Mouse (Mus musculus) heart, embryonic 12.5 days (tissue): Measurements from ENCODE around the gene Cyp26b1. TPM values are rescaled to one million over a fixed set of nuclear protein-coding genes. Genes with fewer than 3 reads are reported as not detected.

ENCODE experiments used
- ATAC-seq: fragments of 200-750 bp; cut with Nextera tagmentation; 2 replicates; pipeline ENCODE4 v1.8.0; 2017; ENCODE audit warnings: moderate TSS enrichment, moderate library complexity; ENCODE audit not compliant: insufficient number of reproducible peaks, low FRiP score
- H3K27ac ChIP-seq: fragments of 300-500 bp; sonication (generic); 2 replicates; pipeline ENCODE4 v1.5.1; 2016; ENCODE audit warnings: mild to moderate bottlenecking, moderate library complexity; ENCODE audit not compliant: poor library complexity, severe bottlenecking
- H3K27me3 ChIP-seq: fragments of 300-500 bp; sonication (generic); replicated peaks from 2 replicates; pipeline ENCODE4 v1.6.1; 2016; ENCODE audit warnings: mild to moderate bottlenecking, moderate library complexity
- H3K36me3 ChIP-seq: fragments of 300-500 bp; sonication (generic); 2 replicates; pipeline ENCODE4 v1.6.1; 2016; ENCODE audit warnings: mild to moderate bottlenecking, moderate library complexity
- H3K4me1 ChIP-seq: fragments of 300-500 bp; sonication (generic); replicated peaks from 2 replicates; pipeline ENCODE4 v1.6.1; 2016; ENCODE audit warnings: mild to moderate bottlenecking
- H3K4me2 ChIP-seq: fragments of 300-500 bp; sonication (generic); 2 replicates; pipeline ENCODE4 v1.6.1; 2016; ENCODE audit warnings: mild to moderate bottlenecking, moderate library complexity
- H3K4me3 ChIP-seq: fragments of 300-500 bp; sonication (generic); 2 replicates; pipeline ENCODE4 v1.5.1; 2016; ENCODE audit warnings: mild to moderate bottlenecking
- H3K9ac ChIP-seq: fragments of 300-500 bp; sonication (generic); 2 replicates; pipeline ENCODE4 v1.6.1; 2016; ENCODE audit warnings: mild to moderate bottlenecking, moderate library complexity
- H3K9me3 ChIP-seq: fragments of 300-500 bp; sonication (generic); replicated peaks from 2 replicates; pipeline ENCODE4 v1.6.1; 2016; ENCODE audit warnings: mild to moderate bottlenecking, moderate library complexity
- WGBS: fragments of 180-500 bp; shearing (Covaris S2); methylation state at CpG from one replicate; pipeline ENCODE4 v1.1.7; 2016; 5-methylcytosine and 5-hydroxymethylcytosine counted together
- polyA plus RNA-seq: library from polyadenylated mRNA; unstranded; fragments of >200 nt; fragmentation: Nextera tagmentation; extraction: Ambion mirVana; gene quantifications from 2 replicates; pipeline ENCODE4 v1.2.1, GENCODE M21; 2016

Cyp26b1 gene
- polyA plus RNA-seq, 1 experiment from 2014 or later, result 2.9 TPM

- no peak for ATAC-seq
- no peak overlapping the region for H3K9ac ChIP-seq
- no peak overlapping the region for H3K27ac ChIP-seq
- peak overlapping the region; percentile 58 for H3K4me3 ChIP-seq
- H3K4me1 ChIP-seq, result peaks cover 75% of the 10 kb centered on the region
- peak overlapping the region; percentile 93 for H3K4me2 ChIP-seq
- H3K36me3 ChIP-seq, result no peaks in the 10 kb centered on the region
- H3K9me3 ChIP-seq, result no peaks in the 10 kb centered on the region
- 3% methylated on average over 28 of the region's 28 CpGs for WGBS
- peaks cover 95% of the 10 kb centered on the region for H3K27me3 ChIP-seq
These were observed 7.0 kb downstream of the Cyp26b1 start for GRCm38 (mm10) chr6:84586551-84587200.

GRCm38 (mm10) chr6:84585686-84586300, 7.9 kb downstream of the Cyp26b1 start:
- ATAC-seq, result no peak
- under 1% methylated on average over 37 of the region's 37 CpGs for WGBS
- Histone ChIP-seq H3K4me1 (peaks cover 78% of the 10 kb centered on the region), H3K36me3 (no peaks in the 10 kb centered on the region), H3K4me3 (peak overlapping the region; percentile 58), H3K9ac (peak overlapping the region; percentile 58), H3K9me3 (no peaks in the 10 kb centered on the region), H3K4me2 (peak overlapping the region; percentile 93), H3K27ac (no peak overlapping the region; the same call in 1 of the 2 replicates), H3K27me3 (peaks cover 95% of the 10 kb centered on the region)

DNA sequence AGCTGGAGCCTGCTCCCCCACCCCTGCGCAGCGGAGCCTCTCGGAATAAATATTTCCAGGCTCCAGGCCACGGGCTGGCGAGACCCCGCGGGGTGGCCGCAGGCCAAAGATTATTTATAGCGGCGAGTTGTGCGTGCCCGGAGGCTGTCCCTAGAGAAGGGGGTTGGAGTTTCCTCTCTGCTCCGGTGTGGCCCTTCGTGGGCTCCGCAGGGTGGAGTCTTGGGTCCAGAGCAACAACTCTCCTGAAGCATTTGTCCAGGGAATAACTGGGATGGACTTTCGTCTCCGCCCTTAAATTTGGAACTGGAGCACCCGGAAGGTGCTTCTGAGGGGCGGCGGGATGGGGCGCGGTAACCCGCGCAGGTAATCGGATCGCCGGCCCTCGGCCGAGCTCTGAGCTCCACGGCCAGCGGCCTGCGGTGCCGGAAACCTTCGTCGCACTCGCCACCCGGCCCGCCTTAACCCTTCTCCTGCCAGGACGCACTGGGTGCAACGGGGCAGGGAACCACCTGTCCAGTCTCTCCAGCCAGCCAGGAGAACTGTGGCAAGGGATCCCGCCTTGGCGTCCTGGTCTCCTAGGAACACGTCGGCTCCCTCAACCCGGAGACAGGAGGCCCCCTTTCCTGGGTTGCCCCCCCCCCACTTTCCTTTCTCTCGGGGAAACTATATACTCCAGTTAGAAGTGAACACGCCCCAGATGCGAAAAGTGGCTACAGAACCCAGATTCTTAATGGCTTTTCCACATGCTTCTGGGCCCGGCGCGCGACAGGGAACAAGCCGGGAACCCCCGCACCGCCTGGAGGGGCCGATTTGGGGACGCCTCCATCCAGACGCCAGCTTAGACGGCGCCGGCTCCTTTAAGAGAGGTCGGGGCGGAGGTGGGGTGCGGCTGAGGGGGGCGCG, 8.7 kb downstream of the Cyp26b1 start:
- peak overlapping the region; percentile 58 for H3K4me3 ChIP-seq
- H3K9ac ChIP-seq, result peak overlapping the region; percentile 58

DNA sequence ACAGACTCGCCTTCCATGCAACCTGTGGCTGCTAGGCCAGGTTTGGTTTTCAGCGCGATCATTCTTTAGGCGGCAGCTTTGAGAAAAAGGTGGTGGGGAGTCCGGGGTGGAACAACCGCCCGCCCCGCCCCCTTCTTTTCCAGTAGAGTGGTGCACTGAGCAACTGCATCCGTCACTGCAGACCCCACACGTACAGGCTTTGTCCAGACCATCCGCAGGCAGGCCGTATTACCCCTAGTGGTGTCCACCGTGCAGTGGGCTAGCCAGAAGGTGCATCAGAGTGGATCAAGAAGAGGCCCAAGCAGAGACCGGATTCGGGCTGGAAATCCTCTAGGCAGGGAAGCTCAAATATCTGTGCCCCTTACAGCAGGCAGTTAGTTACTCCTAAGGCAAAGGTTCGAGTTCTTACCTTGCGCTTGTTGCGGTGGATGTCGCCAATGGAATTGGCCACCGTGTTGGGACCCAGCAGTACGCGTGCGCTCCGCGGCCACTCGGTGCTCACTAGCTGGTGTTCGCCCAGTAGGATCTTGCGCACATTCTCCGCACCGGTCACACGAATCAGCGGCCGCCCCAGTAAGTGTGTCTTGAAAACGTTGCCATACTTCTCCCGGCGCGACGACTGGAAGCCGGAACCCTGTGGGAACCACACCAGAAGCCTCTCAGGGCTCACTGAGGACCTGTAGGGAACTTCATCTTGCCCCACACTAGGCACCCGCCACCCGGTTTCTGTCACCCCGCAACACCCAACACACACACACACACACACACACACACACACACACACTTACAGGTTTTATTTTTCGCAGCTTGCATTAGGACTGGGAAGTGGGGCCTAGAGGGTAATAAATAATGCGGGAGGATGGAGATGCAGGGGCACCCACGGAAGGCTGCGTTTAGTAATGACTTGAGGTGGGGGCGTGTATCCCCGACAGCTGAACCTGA, 9.6 kb downstream of the Cyp26b1 start:
- H3K27ac ChIP-seq, result no peak overlapping the region

More for the DNA sequence above, 8.7 kb downstream of the Cyp26b1 start:
- no peak overlapping the region; the same call in 1 of the 2 replicates for H3K27ac ChIP-seq
- H3K36me3 ChIP-seq, result no peaks in the 10 kb centered on the region
- under 1% methylated on average over 66 of the region's 66 CpGs for WGBS
- H3K4me2 ChIP-seq, result peak overlapping the region; percentile 93
- peaks cover 97% of the 10 kb centered on the region for H3K27me3 ChIP-seq
- H3K4me1 ChIP-seq, result peaks cover 76% of the 10 kb centered on the region
- H3K9me3 ChIP-seq, result no peaks in the 10 kb centered on the region
- no peak for ATAC-seq

DNA sequence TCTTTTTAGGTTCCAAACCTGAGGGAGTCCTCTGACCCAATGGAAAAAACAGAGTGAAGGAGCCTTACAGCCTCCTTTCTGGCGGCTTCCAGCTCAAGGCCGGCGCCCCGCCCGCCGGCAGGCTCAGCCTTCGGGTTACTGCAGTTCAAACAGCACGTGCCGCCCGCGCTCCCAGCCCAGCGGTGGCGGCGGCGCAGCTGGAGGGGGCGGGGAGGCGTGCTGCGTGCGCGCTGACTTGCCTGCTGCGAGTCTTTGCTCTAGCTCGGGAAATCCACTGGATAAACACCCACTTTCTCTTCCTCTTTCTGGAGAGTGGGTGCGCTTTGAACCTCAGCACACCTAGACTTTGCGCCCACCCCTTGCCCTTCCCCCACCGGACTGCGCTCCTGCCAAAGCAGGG, 10.3 kb downstream of the Cyp26b1 start:
- Histone ChIP-seq H3K4me3 (peak overlapping the region; percentile 58), H3K9me3 (no peaks in the 10 kb centered on the region), H3K4me1 (peaks cover 66% of the 10 kb centered on the region), H3K4me2 (peak overlapping the region; percentile 93), H3K36me3 (no peaks in the 10 kb centered on the region), H3K9ac (peak overlapping the region; percentile 24; the same call in 1 of the 2 replicates), H3K27ac (no peak overlapping the region), H3K27me3 (peaks cover 98% of the 10 kb centered on the region)
- ATAC-seq, result 0 out of 2 replicates have a peak, but pooled peaks have one; percentile 41
- 0% methylated on average over 26 of the region's 26 CpGs for WGBS

More for the DNA sequence above, 9.6 kb downstream of the Cyp26b1 start:
- peak overlapping the region; percentile 93 for H3K4me2 ChIP-seq
- no peaks in the 10 kb centered on the region for H3K9me3 ChIP-seq
- H3K9ac ChIP-seq, result peak overlapping the region; percentile 58
- H3K36me3 ChIP-seq, result no peaks in the 10 kb centered on the region
- WGBS, result 1% methylated on average over 48 of the region's 48 CpGs
- peak overlapping the region; percentile 58 for H3K4me3 ChIP-seq
- peaks cover 67% of the 10 kb centered on the region for H3K4me1 ChIP-seq
- H3K27me3 ChIP-seq, result peaks cover 97% of the 10 kb centered on the region
- 0 out of 2 replicates have a peak, but pooled peaks have one; percentile 34 for ATAC-seq

DNA sequence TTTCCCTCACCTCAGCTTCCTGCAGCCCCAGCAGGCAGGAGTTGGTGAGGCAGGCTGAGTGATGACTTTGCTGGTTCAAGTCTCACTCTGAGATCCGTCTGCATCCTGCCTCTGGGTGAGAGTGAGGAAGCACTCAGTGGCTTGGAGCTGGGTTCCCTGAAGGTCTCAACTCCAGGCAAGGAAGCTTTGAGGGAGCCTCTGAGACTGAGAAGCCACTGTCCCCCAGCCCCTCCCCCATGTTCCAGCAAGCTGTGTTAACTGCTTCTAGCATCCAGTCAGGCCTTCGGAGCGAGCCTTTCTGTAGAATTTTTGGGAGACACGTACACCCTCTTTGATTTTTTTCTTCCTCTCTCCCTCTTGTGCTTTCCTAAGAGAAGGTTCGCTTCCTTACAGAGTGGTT, 10.9 kb downstream of the Cyp26b1 start:
- no peak overlapping the region for H3K9ac ChIP-seq

GRCm38 (mm10) chr6:84581833-84582445, 11.8 kb downstream of the Cyp26b1 start:
- Histone ChIP-seq H3K27me3 (peaks cover 100% of the 10 kb centered on the region), H3K4me2 (no peak overlapping the region), H3K4me1 (peaks cover 55% of the 10 kb centered on the region), H3K9me3 (no peaks in the 10 kb centered on the region), H3K36me3 (no peaks in the 10 kb centered on the region), H3K27ac (no peak overlapping the region), H3K4me3 (no peak overlapping the region), H3K9ac (no peak overlapping the region)
- ATAC-seq, result no peak
- WGBS, result 51% methylated on average over 9 of the region's 9 CpGs

More for the DNA sequence above, 10.9 kb downstream of the Cyp26b1 start:
- H3K9me3 ChIP-seq, result no peaks in the 10 kb centered on the region
- peaks cover 62% of the 10 kb centered on the region for H3K4me1 ChIP-seq
- no peaks in the 10 kb centered on the region for H3K36me3 ChIP-seq
- no peak overlapping the region for H3K4me3 ChIP-seq
- H3K27me3 ChIP-seq, result peaks cover 100% of the 10 kb centered on the region
- 25% methylated on average over 5 of the region's 5 CpGs for WGBS
- no peak overlapping the region for H3K27ac ChIP-seq
- no peak for ATAC-seq
- H3K4me2 ChIP-seq, result peak overlapping the region; percentile 93

DNA sequence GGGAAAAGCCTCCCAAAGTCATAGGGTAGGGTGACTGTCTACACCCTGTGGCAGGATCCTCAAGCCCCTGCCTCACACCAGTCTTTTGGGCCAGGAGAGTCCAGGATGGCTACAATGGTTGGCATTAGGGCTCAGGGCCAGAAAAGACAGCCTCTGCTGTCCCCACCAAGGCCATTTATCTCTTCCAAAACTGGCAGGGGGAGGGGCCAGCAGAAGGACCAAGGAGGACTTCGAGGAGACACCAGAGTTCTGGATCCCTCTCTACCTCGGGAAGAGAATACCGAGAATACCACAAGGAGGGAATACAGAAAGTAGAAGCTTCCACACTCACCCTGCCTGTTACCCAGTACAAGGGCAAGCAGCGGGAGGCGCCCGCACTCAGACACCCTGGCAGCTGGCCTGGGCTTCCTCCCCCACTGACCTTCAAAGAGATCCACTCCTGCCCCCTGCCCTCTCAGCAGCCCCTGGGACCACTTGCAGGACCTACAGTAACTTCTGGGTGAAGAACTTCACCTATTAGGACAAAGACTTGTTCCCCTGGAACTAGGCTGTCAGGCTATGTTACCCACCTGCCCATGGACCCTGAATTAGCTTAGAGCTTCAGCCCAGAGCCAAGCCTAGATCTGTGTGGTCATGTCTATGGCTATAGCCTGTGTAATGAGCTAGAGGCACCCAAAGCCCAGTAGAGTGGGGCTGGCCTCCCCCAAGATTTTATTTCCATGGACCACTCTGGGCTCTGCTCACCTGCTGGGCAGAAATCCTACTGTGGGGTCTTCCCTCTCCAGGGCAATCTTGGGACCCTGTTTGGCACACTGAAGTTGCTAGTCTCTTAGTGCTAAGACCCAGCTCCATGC, 12.5 kb downstream of the Cyp26b1 start:
- Histone ChIP-seq H3K36me3 (no peaks in the 10 kb centered on the region), H3K27ac (no peak overlapping the region), H3K4me2 (no peak overlapping the region), H3K4me3 (no peak overlapping the region), H3K4me1 (peaks cover 48% of the 10 kb centered on the region), H3K9me3 (no peaks in the 10 kb centered on the region), H3K27me3 (peaks cover 100% of the 10 kb centered on the region), H3K9ac (no peak overlapping the region)
- ATAC-seq, result no peak
- 42% methylated on average over 6 of the region's 6 CpGs for WGBS

DNA sequence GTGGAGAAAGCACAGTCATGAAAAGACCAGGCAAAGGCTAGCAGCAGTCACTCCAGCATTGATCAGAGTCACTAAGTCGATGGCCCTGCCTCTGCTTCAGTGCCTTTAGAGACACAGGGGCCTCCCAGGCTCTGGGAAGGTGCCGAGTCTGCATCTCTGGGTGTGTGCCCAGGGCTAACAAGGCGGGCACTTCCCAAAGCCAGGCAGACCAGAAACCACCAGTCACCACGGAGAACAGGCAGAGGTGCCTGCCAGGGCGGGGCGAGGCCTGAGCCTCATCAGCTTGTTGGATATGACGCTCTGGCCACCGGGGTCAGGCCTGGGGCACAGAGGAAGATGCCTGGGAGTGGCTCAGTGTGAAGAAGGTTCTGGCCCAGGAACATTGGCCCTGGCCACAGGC, 14.2 kb downstream of the Cyp26b1 start:
- Histone ChIP-seq H3K27ac (no peak overlapping the region), H3K27me3 (peaks cover 100% of the 10 kb centered on the region), H3K9me3 (no peaks in the 10 kb centered on the region), H3K36me3 (no peaks in the 10 kb centered on the region), H3K4me1 (peaks cover 31% of the 10 kb centered on the region), H3K4me3 (no peak overlapping the region), H3K9ac (no peak overlapping the region), H3K4me2 (no peak overlapping the region)
- no peak for ATAC-seq
- WGBS, result 61% methylated on average over 8 of the region's 8 CpGs
